Comparison of ENCODE assay signal across 13 mouse cellular contexts in genomic region chr10:91430281-91430680, GRCm38 (mm10).
A peak's percentile ranks its signal among the peaks of the same experiment; 100 is the strongest.
DNase-seq lines count a peak whose midpoint lies in the region; ATAC-seq and TF ChIP-seq lines count a peak whose summit lies in the region.
"Had no signal": no experiment of that assay in that cellular context is flagged by ENCODE, and none has a peak within 500 bp of the region (broad histone marks: within the 10 kb centered on the region; RNA-seq: fewer than 3 reads in every experiment).

No protein-coding gene starts in this region.

- no peak overlapping the region for H3ac ChIP-seq in myocyte (ENCODE audit: control insufficient read depth, insufficient read length)

- H3K79me2 ChIP-seq in myocyte (ENCODE audit: control insufficient read depth, insufficient read depth): no peaks in the 10 kb centered on the region

- H3K4me3 ChIP-seq in heart, embryonic 14.5 days (ENCODE audit: control insufficient read depth in 1 of 2, insufficient read depth in 1 of 2, low read depth in 1 of 2, low read length in 2 of 2): no peak overlapping the region
- no peak overlapping the region for H3K4me3 ChIP-seq in limb, embryonic 13.5 days
- H3K4me3 ChIP-seq in limb, embryonic 10.5 days: no peak overlapping the region
- H3K4me3 ChIP-seq in embryonic facial prominence, embryonic 15.5 days (replicated peaks): no peak overlapping the region
- no peak overlapping the region for H3K4me3 ChIP-seq in myocyte

- H3K27ac ChIP-seq in heart, embryonic 14.5 days (replicated peaks in 1 of 2; ENCODE audit: control insufficient read depth in 1 of 2, insufficient read depth in 1 of 2, low read depth in 2 of 2, low read length in 2 of 2): peak overlapping the region in 1 of 2 experiments; percentile 58; a peak in 2 of 4 replicates
- no peak overlapping the region for H3K27ac ChIP-seq in limb, embryonic 13.5 days
- H3K27ac ChIP-seq in limb, embryonic 10.5 days: no peak overlapping the region
- H3K27ac ChIP-seq in embryonic facial prominence, embryonic 15.5 days (replicated peaks): no peak overlapping the region
- H3K27ac ChIP-seq: hindbrain, postnatal 0 days had no signal

- no peaks in the 10 kb centered on the region for H3K27me3 ChIP-seq in heart, embryonic 14.5 days (ENCODE audit: control insufficient read depth, insufficient read depth, low read length)
- H3K27me3 ChIP-seq in limb, embryonic 13.5 days: 0 out of 2 replicates have a peak, but pooled peaks cover 8% of the 10 kb centered on the region
- H3K27me3 ChIP-seq in limb, embryonic 10.5 days (ENCODE audit: low read depth, poor library complexity, severe bottlenecking): no peaks in the 10 kb centered on the region
- no peaks in the 10 kb centered on the region; the same call in 1 of the 2 replicates for H3K27me3 ChIP-seq in embryonic facial prominence, embryonic 15.5 days
- H3K27me3 ChIP-seq in myocyte (ENCODE audit: control insufficient read depth, insufficient read depth, insufficient read length): no peaks in the 10 kb centered on the region

- H3K9me3 ChIP-seq in heart, embryonic 14.5 days (ENCODE audit: control insufficient read depth, low read length): no peaks in the 10 kb centered on the region
- H3K9me3 ChIP-seq in limb, embryonic 13.5 days: no peaks in the 10 kb centered on the region
- no peaks in the 10 kb centered on the region for H3K9me3 ChIP-seq in limb, embryonic 10.5 days (replicated peaks)
- H3K9me3 ChIP-seq in embryonic facial prominence, embryonic 15.5 days (replicated peaks): no peaks in the 10 kb centered on the region

- no peak for DNase-seq in heart, adult 8-10 months (ENCODE audit: low spot score)
- no peak for DNase-seq in limb, embryonic 10.5 days (ENCODE audit: low spot score)
- DNase-seq in left cerebral cortex, adult 8-10 months (ENCODE audit: low spot score in 2 of 2): no peak
- DNase-seq: cerebellum, postnatal 10 days; kidney, postnatal 36 days; lung, adult 2 months; thymus, postnatal 14 days had no signal

- no peak for ATAC-seq in heart, embryonic 14.5 days (ENCODE audit: insufficient number of reproducible peaks, insufficient read depth, low FRiP score, low read depth)
- ATAC-seq in limb, embryonic 13.5 days (ENCODE audit: low FRiP score, low read depth): no peak
- ATAC-seq in embryonic facial prominence, embryonic 15.5 days (ENCODE audit: insufficient number of reproducible peaks, low FRiP score, low TSS enrichment, low read depth): 0 out of 2 replicates have a peak, but pooled peaks have one; percentile 54
- ATAC-seq: forebrain, embryonic 16.5 days; hindbrain, postnatal 0 days had no signal

- peak overlapping the region; percentile 45; the same call in 1 of the 2 replicates for H3K9ac ChIP-seq in heart, embryonic 14.5 days (ENCODE audit: low read length)
- no peak overlapping the region for H3K9ac ChIP-seq in limb, embryonic 13.5 days
- H3K9ac ChIP-seq in embryonic facial prominence, embryonic 15.5 days: no peak overlapping the region

- H3K36me3 ChIP-seq in heart, embryonic 14.5 days (ENCODE audit: control insufficient read depth, insufficient read depth, low read length): no peaks in the 10 kb centered on the region
- H3K36me3 ChIP-seq in limb, embryonic 13.5 days: no peaks in the 10 kb centered on the region
- H3K36me3 ChIP-seq in limb, embryonic 10.5 days: no peaks in the 10 kb centered on the region
- H3K36me3 ChIP-seq in embryonic facial prominence, embryonic 15.5 days: no peaks in the 10 kb centered on the region
- H3K36me3 ChIP-seq in myocyte (ENCODE audit: control insufficient read depth, insufficient read depth): no peaks in the 10 kb centered on the region

- peak overlapping the region; percentile 45 for H3K4me2 ChIP-seq in heart, embryonic 14.5 days (ENCODE audit: low read length)
- H3K4me2 ChIP-seq in limb, embryonic 13.5 days (replicated peaks): 0 out of 2 replicates have a peak overlapping the region, but pooled peaks have one; percentile 14
- no peak overlapping the region for H3K4me2 ChIP-seq in embryonic facial prominence, embryonic 15.5 days (replicated peaks)
- H3K4me2 ChIP-seq in myocyte (ENCODE audit: low read depth): peak overlapping the region; percentile 40

- peaks cover 3 to 14% of the 10 kb centered on the region in 2 experiments for H3K4me1 ChIP-seq in heart, embryonic 14.5 days (ENCODE audit: control insufficient read depth in 2 of 2, insufficient read depth in 2 of 2, low read length in 2 of 2)
- H3K4me1 ChIP-seq in limb, embryonic 13.5 days: peaks cover 14% of the 10 kb centered on the region
- peaks cover 6% of the 10 kb centered on the region; the same call in 1 of the 2 replicates for H3K4me1 ChIP-seq in limb, embryonic 10.5 days
- H3K4me1 ChIP-seq in embryonic facial prominence, embryonic 15.5 days: no peaks in the 10 kb centered on the region

- 41% methylated on average over 5 of the region's 5 CpGs for WGBS in heart, embryonic 14.5 days
- 41% methylated on average over 5 of the region's 5 CpGs for WGBS in limb, embryonic 13.5 days
- 76% methylated on average over 5 of the region's 5 CpGs for WGBS in limb, embryonic 10.5 days
- WGBS in embryonic facial prominence, embryonic 15.5 days: 23% methylated on average over 5 of the region's 5 CpGs

- TF ChIP-seq POLR2A in myocyte (IDR thresholded peaks at IDR 0.05; ENCODE audit: insufficient read length, low read depth): no peak

TF ChIP-seq in myocyte, 11 proteins besides CTCF, POLR2A, EP300 and RAD21:
- TF ChIP-seq USF1 (IDR thresholded peaks at IDR 0.05; ENCODE audit: low read depth): no peak
